Mouse (Mus musculus): Measurements from ENCODE around the gene Cyp4b1. TPM values are rescaled to one million over a fixed set of nuclear protein-coding genes. Genes with fewer than 3 reads are reported as not detected.
"Not testable (repeated sequence)": the region's sequence is repeated elsewhere in the genome, so short reads cannot be mapped to it uniquely, and the experiment has no call there.

The Cyp4b1 gene
- total and polyA plus RNA-seq, 2 experiments from 2014 or later, result 8.7 to 14.5 TPM

- ATAC-seq (ENCODE audit: insufficient read depth, low read depth), result no peak
- H3K27ac ChIP-seq (ENCODE audit: low read depth), result no peak overlapping the region
- TF ChIP-seq EP300 (IDR thresholded peaks at IDR 0.05; ENCODE audit: low read depth) (no peak), CTCF (IDR thresholded peaks at IDR 0.05; ENCODE audit: low read depth) (no peak)
- no peaks in the 10 kb centered on the region for H3K27me3 ChIP-seq (ENCODE audit: control insufficient read depth, insufficient read depth, low read length)
- no peaks in the 10 kb centered on the region for H3K4me1 ChIP-seq (ENCODE audit: control insufficient read depth, insufficient read depth)
- no peak overlapping the region for H3K4me2 ChIP-seq (ENCODE audit: low read depth, low read length)
- no peak overlapping the region for H3K9ac ChIP-seq (replicated peaks; ENCODE audit: low read depth, low read length)
- no peaks in the 10 kb centered on the region for H3K36me3 ChIP-seq (replicated peaks; ENCODE audit: control insufficient read depth, insufficient read depth, low read length)
- no peak overlapping the region for H3K4me3 ChIP-seq (ENCODE audit: low read depth, low read length)
- no peaks in the 10 kb centered on the region for H3K9me3 ChIP-seq (replicated peaks; ENCODE audit: control insufficient read depth, low read length)
- no peak for DNase-seq (ENCODE audit: low spot score)
These were observed 33.5 kb downstream of the Cyp4b1 start for GRCm38 (mm10) chr4:115614005-115614404.

GRCm38 (mm10) chr4:115600611-115601010 is 46.9 kb downstream of the Cyp4b1 start, which contains the start of gene Cyp4a32:
Gene Cyp4a32, plus strand, starts transcription at chr4:115600969.
- 85% methylated on average over 8 of the region's 8 CpGs for WGBS
- ATAC-seq (ENCODE audit: insufficient read depth, low read depth); H3K27me3 ChIP-seq (ENCODE audit: control insufficient read depth, insufficient read depth, low read length); DNase-seq (ENCODE audit: low spot score); H3K4me1 ChIP-seq (ENCODE audit: control insufficient read depth, insufficient read depth); H3K36me3 ChIP-seq (replicated peaks; ENCODE audit: control insufficient read depth, insufficient read depth, low read length); H3K4me3 ChIP-seq (ENCODE audit: low read depth, low read length); H3K27ac ChIP-seq (ENCODE audit: low read depth); H3K4me2 ChIP-seq (ENCODE audit: low read depth, low read length); H3K9ac ChIP-seq (replicated peaks; ENCODE audit: low read depth, low read length); H3K9me3 ChIP-seq (replicated peaks; ENCODE audit: control insufficient read depth, low read length): not testable (repeated sequence)

GRCm38 (mm10) chr4:115596824-115597336 is 50.6 kb downstream of the Cyp4b1 start:
- Histone ChIP-seq H3K27me3 (ENCODE audit: control insufficient read depth, insufficient read depth, low read length) (no peaks in the 10 kb centered on the region), H3K9me3 (replicated peaks; ENCODE audit: control insufficient read depth, low read length) (no peaks in the 10 kb centered on the region), H3K36me3 (replicated peaks; ENCODE audit: control insufficient read depth, insufficient read depth, low read length) (no peaks in the 10 kb centered on the region), H3K9ac (replicated peaks; ENCODE audit: low read depth, low read length) (no peak overlapping the region), H3K4me3 (ENCODE audit: low read depth, low read length) (no peak overlapping the region), H3K4me2 (ENCODE audit: low read depth, low read length) (no peak overlapping the region), H3K27ac (ENCODE audit: low read depth) (no peak overlapping the region), H3K4me1 (ENCODE audit: control insufficient read depth, insufficient read depth) (no peaks in the 10 kb centered on the region)
- no peak for DNase-seq (ENCODE audit: low spot score)
- TF ChIP-seq CTCF (IDR thresholded peaks at IDR 0.05; ENCODE audit: low read depth) (no peak), EP300 (IDR thresholded peaks at IDR 0.05; ENCODE audit: low read depth) (no peak)
- WGBS, result 63% methylated on average over 2 of the region's 2 CpGs
- no peak for ATAC-seq (ENCODE audit: insufficient read depth, low read depth)

GRCm38 (mm10) chr4:115596357-115596756 is 51.2 kb downstream of the Cyp4b1 start:
- Histone ChIP-seq H3K4me2 (ENCODE audit: low read depth, low read length) (no peak overlapping the region), H3K4me3 (ENCODE audit: low read depth, low read length) (no peak overlapping the region), H3K27ac (ENCODE audit: low read depth) (no peak overlapping the region), H3K9me3 (replicated peaks; ENCODE audit: control insufficient read depth, low read length) (no peaks in the 10 kb centered on the region), H3K36me3 (replicated peaks; ENCODE audit: control insufficient read depth, insufficient read depth, low read length) (no peaks in the 10 kb centered on the region), H3K4me1 (ENCODE audit: control insufficient read depth, insufficient read depth) (no peaks in the 10 kb centered on the region), H3K27me3 (ENCODE audit: control insufficient read depth, insufficient read depth, low read length) (no peaks in the 10 kb centered on the region), H3K9ac (replicated peaks; ENCODE audit: low read depth, low read length) (no peak overlapping the region)
- 79% methylated on average over 1 of the region's 1 CpGs for WGBS
- ATAC-seq (ENCODE audit: insufficient read depth, low read depth) (no peak), DNase-seq (ENCODE audit: low spot score) (no peak)
- no peak for TF ChIP-seq EP300 (IDR thresholded peaks at IDR 0.05; ENCODE audit: low read depth)
- no peak for TF ChIP-seq CTCF (IDR thresholded peaks at IDR 0.05; ENCODE audit: low read depth)

GRCm38 (mm10) chr4:115583036-115583435 is 64.5 kb downstream of the Cyp4b1 start:
- Histone ChIP-seq H3K36me3 (replicated peaks; ENCODE audit: control insufficient read depth, insufficient read depth, low read length) (no peaks in the 10 kb centered on the region), H3K9me3 (replicated peaks; ENCODE audit: control insufficient read depth, low read length) (no peaks in the 10 kb centered on the region), H3K9ac (replicated peaks; ENCODE audit: low read depth, low read length) (no peak overlapping the region), H3K27ac (ENCODE audit: low read depth) (no peak overlapping the region), H3K27me3 (ENCODE audit: control insufficient read depth, insufficient read depth, low read length) (no peaks in the 10 kb centered on the region), H3K4me1 (ENCODE audit: control insufficient read depth, insufficient read depth) (no peaks in the 10 kb centered on the region), H3K4me2 (ENCODE audit: low read depth, low read length) (no peak overlapping the region), H3K4me3 (ENCODE audit: low read depth, low read length) (no peak overlapping the region)
- ATAC-seq (ENCODE audit: insufficient read depth, low read depth) (no peak), DNase-seq (ENCODE audit: low spot score) (no peak)
- TF ChIP-seq CTCF (IDR thresholded peaks at IDR 0.05; ENCODE audit: low read depth), result no peak
- no peak for TF ChIP-seq EP300 (IDR thresholded peaks at IDR 0.05; ENCODE audit: low read depth)

GRCm38 (mm10) chr4:115575776-115576175 is 71.7 kb downstream of the Cyp4b1 start:
- Histone ChIP-seq H3K4me1 (ENCODE audit: control insufficient read depth, insufficient read depth) (no peaks in the 10 kb centered on the region), H3K36me3 (replicated peaks; ENCODE audit: control insufficient read depth, insufficient read depth, low read length) (no peaks in the 10 kb centered on the region), H3K27ac (ENCODE audit: low read depth) (no peak overlapping the region), H3K9me3 (replicated peaks; ENCODE audit: control insufficient read depth, low read length) (no peaks in the 10 kb centered on the region), H3K9ac (replicated peaks; ENCODE audit: low read depth, low read length) (no peak overlapping the region), H3K4me3 (ENCODE audit: low read depth, low read length) (no peak overlapping the region), H3K27me3 (ENCODE audit: control insufficient read depth, insufficient read depth, low read length) (no peaks in the 10 kb centered on the region), H3K4me2 (ENCODE audit: low read depth, low read length) (no peak overlapping the region)
- DNase-seq (ENCODE audit: low spot score), result no peak
- TF ChIP-seq CTCF (IDR thresholded peaks at IDR 0.05; ENCODE audit: low read depth), result no peak
- no peak for ATAC-seq (ENCODE audit: insufficient read depth, low read depth)
- WGBS, result 67% methylated on average over 2 of the region's 2 CpGs

Measured in heart, postnatal 0 days (tissue).